Mouse (Mus musculus) G1E (cell line): ENCODE data around the gene Sympk. TPM values are rescaled to one million over a fixed set of nuclear protein-coding genes. Genes with fewer than 3 reads are reported as not detected.
A peak's percentile ranks its signal among the peaks of the same experiment; 100 is the strongest.

Experiments used
- ATAC-seq: 2 replicates; pipeline ENCODE4 v1.8.0; 2016; ENCODE audit warnings: mild to moderate bottlenecking; ENCODE audit not compliant: insufficient number of reproducible peaks, poor library complexity, low FRiP score, severe bottlenecking; ENCODE audit errors: extremely low read depth
- DNase-seq: peaks from one replicate; pipeline ENCODE4 v3.0.0; 2012; ENCODE audit warnings: low spot score
- H3K27me3 ChIP-seq: 2 replicates; pipeline ENCODE4 v1.6.1; 2012; ENCODE audit warnings: mild to moderate bottlenecking, low read length, inconsistent platforms; ENCODE audit not compliant: insufficient read depth
- H3K36me3 ChIP-seq: replicated peaks from 2 replicates; pipeline ENCODE3; 2012; ENCODE audit warnings: mild to moderate bottlenecking, inconsistent platforms
- H3K4me1 ChIP-seq: 2 replicates; pipeline ENCODE4 v1.6.1; 2012; ENCODE audit warnings: low read depth, low read length, inconsistent platforms, mixed read lengths; ENCODE audit not compliant: insufficient read depth
- H3K4me3 ChIP-seq: 2 replicates; pipeline ENCODE4 v1.5.1; 2012; ENCODE audit warnings: low read depth, mild to moderate bottlenecking, inconsistent platforms, low read length, moderate library complexity, mixed read lengths
- H3K9me3 ChIP-seq: replicated peaks from 2 replicates; pipeline ENCODE4 v1.6.1; 2012; ENCODE audit warnings: inconsistent platforms
- CTCF ChIP-seq: IDR thresholded peaks from 2 replicates; pipeline ENCODE4 v1.5.1; 2012; ENCODE audit warnings: low read depth, low read length, inconsistent platforms, mixed read lengths
- GATA1 ChIP-seq: IDR thresholded peaks from 2 replicates; pipeline ENCODE4 v1.6.1; 2012; ENCODE audit warnings: borderline replicate concordance, low read length, inconsistent platforms, mixed read lengths
- GATA2 ChIP-seq: IDR thresholded peaks from 2 replicates; pipeline ENCODE4 v1.6.1; 2012; ENCODE audit warnings: low read depth, low read length, inconsistent platforms, borderline replicate concordance
- POLR2AphosphoS5 ChIP-seq: IDR thresholded peaks from 2 replicates; pipeline ENCODE4 v1.6.1; 2012; ENCODE audit warnings: low read depth, low read length, inconsistent platforms; ENCODE audit not compliant: insufficient replicate concordance
- TAL1 ChIP-seq: conservative IDR thresholded peaks from 2 replicates; pipeline ENCODE4 v1.6.1; 2012; ENCODE audit warnings: low read depth, low read length, inconsistent platforms, mixed read lengths
- polyA plus RNA-seq: library from polyadenylated mRNA; stranded (reverse); fragments of >175 nt; gene quantifications from 2 replicates; pipeline ENCODE4 v1.2.3, GENCODE M21; 2012
- total RNA-seq, 2 experiments: library from RNA; stranded (forward) in 1 of 2; stranded (reverse) in 1 of 2; fragments of 200-1000 nt in 1 of 2; fragments of >200 nt in 1 of 2; fragmentation: Nextera tagmentation in 1 of 2; gene quantifications; 2 replicates each; pipeline ENCODE4 v1.2.3; 2014 to 2017

Sympk gene
- total and polyA plus RNA-seq, 3 experiments, result 48.1 to 257 (median 149) TPM

- DNase-seq, result no peak
These were observed 19.5 kb upstream of the Sympk start for GRCm38 (mm10) chr7:19004631-19005079.

DNA sequence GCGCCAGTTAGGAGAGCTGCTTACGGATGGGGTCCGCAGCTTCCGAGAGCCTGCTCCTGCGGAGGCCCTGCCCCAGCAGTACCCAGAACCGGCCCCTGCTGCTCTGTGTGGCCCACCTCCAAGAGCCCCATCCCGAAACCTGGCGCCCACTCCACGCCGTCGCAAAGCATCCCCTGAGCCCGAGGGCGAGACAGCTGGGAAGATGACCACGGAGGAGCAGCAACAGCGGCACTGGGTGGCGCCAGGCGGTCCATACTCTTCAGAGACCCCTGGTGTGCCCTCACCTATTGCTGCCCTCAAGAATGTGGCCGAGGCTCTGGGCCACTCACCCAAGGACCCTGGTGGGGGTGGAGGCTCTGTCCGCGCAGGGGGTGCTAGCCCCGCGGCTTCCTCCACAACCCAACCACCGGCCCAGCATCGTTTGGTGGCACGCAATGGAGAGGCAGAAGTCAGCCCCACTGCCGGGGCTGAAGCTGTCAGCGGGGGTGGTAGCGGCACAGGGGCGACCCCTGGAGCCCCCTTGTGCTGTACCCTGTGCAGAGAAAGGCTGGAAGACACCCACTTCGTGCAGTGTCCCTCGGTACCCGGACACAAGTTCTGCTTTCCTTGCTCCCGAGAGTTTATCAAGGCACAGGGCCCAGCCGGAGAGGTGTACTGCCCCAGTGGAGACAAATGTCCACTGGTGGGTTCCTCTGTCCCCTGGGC lies 18.6 kb upstream of the Sympk start:
- no peaks in the 10 kb centered on the region for H3K9me3 ChIP-seq
- peaks cover 69% of the 10 kb centered on the region for H3K4me1 ChIP-seq
- peak overlapping the region; percentile 90 for H3K4me3 ChIP-seq
- DNase-seq (no peak), ATAC-seq (no peak)
- H3K27me3 ChIP-seq, result no peaks in the 10 kb centered on the region
- TF ChIP-seq GATA1 (no peak), TAL1 (no peak), POLR2AphosphoS5 (no peak), GATA2 (no peak), CTCF (no peak)
- peaks cover 55% of the 10 kb centered on the region for H3K36me3 ChIP-seq

More at GRCm38 (mm10) chr7:19004631-19005079, 19.5 kb upstream of the Sympk start:
- H3K9me3 ChIP-seq, result no peaks in the 10 kb centered on the region
- H3K4me1 ChIP-seq, result peaks cover 68% of the 10 kb centered on the region
- peak overlapping the region; percentile 90 for H3K4me3 ChIP-seq
- no peaks in the 10 kb centered on the region for H3K27me3 ChIP-seq
- TF ChIP-seq GATA1, result no peak
- H3K36me3 ChIP-seq, result peaks cover 56% of the 10 kb centered on the region
- ATAC-seq, result no peak

GRCm38 (mm10) chr7:19006476-19006875 lies 17.7 kb upstream of the Sympk start:
- peaks cover 45% of the 10 kb centered on the region for H3K36me3 ChIP-seq
- DNase-seq (no peak), ATAC-seq (peak; percentile 43; the same call in 1 of the 2 replicates)
- no peaks in the 10 kb centered on the region for H3K9me3 ChIP-seq
- TF ChIP-seq CTCF, result peak; percentile 96
- no peak for TF ChIP-seq POLR2AphosphoS5
- peaks cover 67% of the 10 kb centered on the region for H3K4me1 ChIP-seq
- no peaks in the 10 kb centered on the region for H3K27me3 ChIP-seq
- peak overlapping the region; percentile 90; the same call in 1 of the 2 replicates for H3K4me3 ChIP-seq

DNA sequence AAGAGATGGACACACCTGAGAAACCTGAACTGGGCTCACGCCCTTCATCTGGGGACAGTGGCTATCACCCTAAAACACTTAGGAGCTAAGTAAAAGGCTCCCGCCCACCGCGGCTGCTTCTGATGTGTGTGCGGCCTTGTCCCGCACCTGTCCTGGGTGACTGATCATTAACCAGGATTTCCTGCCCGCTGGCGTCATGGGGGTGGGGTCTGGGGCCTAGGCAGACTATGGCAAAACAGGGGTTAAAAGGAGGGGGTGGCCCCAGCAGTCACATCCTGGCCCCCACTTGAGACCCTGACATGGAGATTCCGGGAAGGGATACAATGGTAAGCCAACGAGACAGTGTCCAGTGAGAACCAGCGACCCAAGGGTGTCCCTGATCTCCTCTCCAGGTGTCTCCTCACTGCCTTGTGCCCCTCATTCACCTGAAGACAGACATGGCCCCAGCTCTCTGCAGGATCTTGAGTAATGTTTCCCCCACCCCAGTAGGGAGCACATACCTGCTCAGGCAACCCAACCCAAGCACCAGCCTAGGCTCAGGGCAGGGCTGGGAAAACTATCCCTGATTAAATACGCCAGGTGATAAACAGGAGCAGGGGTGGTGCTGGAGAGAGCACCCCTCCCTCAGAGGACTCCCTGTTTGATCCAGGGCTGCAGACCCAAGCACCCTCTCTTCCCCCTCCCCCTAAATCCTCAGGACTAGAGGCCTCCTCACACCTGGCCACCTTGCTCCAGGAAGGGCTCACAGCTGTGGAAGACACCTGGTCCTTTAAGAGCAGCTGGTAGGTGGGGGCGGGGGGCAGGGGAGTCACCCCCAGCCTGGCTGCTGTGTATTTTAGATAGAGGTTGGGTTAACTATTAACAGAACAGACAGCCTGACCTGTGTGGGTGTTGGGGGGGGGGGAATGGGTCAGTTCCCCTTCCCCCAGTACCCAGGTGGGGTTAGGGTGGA lies 16.9 kb upstream of the Sympk start:
- H3K27me3 ChIP-seq, result no peaks in the 10 kb centered on the region
- ATAC-seq, result no peak
- no peak for TF ChIP-seq CTCF
- no peak for TF ChIP-seq GATA1
- TF ChIP-seq GATA2, result no peak
- no peak for TF ChIP-seq POLR2AphosphoS5
- no peak for TF ChIP-seq TAL1
- no peak overlapping the region; the same call in 1 of the 2 replicates for H3K4me3 ChIP-seq
- no peaks in the 10 kb centered on the region for H3K9me3 ChIP-seq
- peaks cover 67% of the 10 kb centered on the region for H3K4me1 ChIP-seq
- no peak for DNase-seq
- H3K36me3 ChIP-seq, result peaks cover 45% of the 10 kb centered on the region

- H3K9me3 ChIP-seq, result no peaks in the 10 kb centered on the region
- H3K36me3 ChIP-seq, result peaks cover 34% of the 10 kb centered on the region
- DNase-seq (no peak), ATAC-seq (no peak)
- TF ChIP-seq POLR2AphosphoS5, result no peak
- TF ChIP-seq TAL1, result no peak
- no peak for TF ChIP-seq CTCF
- no peak for TF ChIP-seq GATA1
- TF ChIP-seq GATA2, result no peak
- H3K4me3 ChIP-seq, result no peak overlapping the region
- peaks cover 50% of the 10 kb centered on the region for H3K4me1 ChIP-seq
- H3K27me3 ChIP-seq, result peaks cover 12% of the 10 kb centered on the region
These were observed 13.6 kb upstream of the Sympk start for GRCm38 (mm10) chr7:19010581-19010980.

DNA sequence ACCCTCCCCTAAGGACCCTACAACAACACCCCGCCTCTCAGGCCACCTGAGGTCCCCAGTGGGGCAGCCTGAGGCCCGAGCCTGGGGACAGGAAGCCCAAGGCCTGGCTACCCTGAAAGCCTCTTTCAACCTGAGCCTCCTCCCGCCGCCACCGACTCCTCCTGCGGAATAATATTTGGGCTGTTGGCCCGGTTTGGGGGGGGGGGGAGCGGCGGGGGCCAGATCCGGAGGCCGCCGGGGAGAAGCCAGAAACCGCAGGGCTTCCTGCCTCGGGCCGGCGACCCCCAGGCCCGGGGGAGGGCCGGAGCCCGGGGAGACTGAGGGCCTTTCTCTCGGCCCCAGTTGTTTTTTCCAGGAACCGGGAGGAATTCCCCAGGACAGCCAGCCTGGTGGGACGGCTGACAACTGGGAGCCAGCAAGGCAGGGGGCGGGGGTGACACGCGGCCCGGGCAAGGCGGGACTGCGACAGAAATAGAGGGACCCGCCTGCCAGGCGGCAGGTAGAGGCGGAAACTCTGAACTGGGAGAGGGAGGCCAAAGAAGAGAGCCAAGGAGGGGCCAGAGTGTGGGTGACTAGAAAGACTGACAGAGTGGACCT lies 12.1 kb upstream of the Sympk start:
- peaks cover 19% of the 10 kb centered on the region for H3K36me3 ChIP-seq
- no peak; the same call in 1 of the 2 replicates for ATAC-seq
- peaks cover 35% of the 10 kb centered on the region for H3K4me1 ChIP-seq
- H3K9me3 ChIP-seq, result no peaks in the 10 kb centered on the region
- H3K4me3 ChIP-seq, result peak overlapping the region; percentile 67; the same call in 1 of the 2 replicates
- H3K27me3 ChIP-seq, result peaks cover 16% of the 10 kb centered on the region
- peak; percentile 78 for DNase-seq
- TF ChIP-seq TAL1, result no peak
- TF ChIP-seq GATA1, result no peak
- no peak for TF ChIP-seq CTCF
- no peak for TF ChIP-seq GATA2
- no peak for TF ChIP-seq POLR2AphosphoS5
